Mouse (Mus musculus): Measurements from ENCODE around the gene Pttg1ip. TPM values are rescaled to one million over a fixed set of nuclear protein-coding genes. Genes with fewer than 3 reads are reported as not detected.

Gene Pttg1ip
- polyA plus RNA-seq, 1 experiment from 2014 or later: 89.2 TPM

MicroRNAs encoded within 50 kb of the gene (microRNA counts, 519-probe panel; counts per million panel counts)
- microRNA mmu-miR-1930: not detected

Small RNA genes within 50 kb of the gene (microRNA-seq; reads per million reads assigned to microRNA genes)
- 34.3 reads per million, percentile 28 among the genes with 10 or more reads in this experiment for gene Mir1930 (ENCODE audit: borderline number of aligned reads)

Other genes with a start within 250 kb of the Pttg1ip start
- gene Adarb1, start 163.4 kb upstream of the Pttg1ip start, polyA plus RNA-seq (2014; fragmentation: Nextera tagmentation; extraction: Ambion mirVana): 3.6 and 4.4 TPM in 2 replicates
- gene Fam207a, start 65.9 kb upstream of the Pttg1ip start, polyA plus RNA-seq (2014; fragmentation: Nextera tagmentation; extraction: Ambion mirVana): 40.6 and 42.3 TPM in 2 replicates
- 1.3 and 1.4 TPM in 2 replicates for gene Itgb2, start 51.5 kb upstream of the Pttg1ip start, polyA plus RNA-seq (2014; fragmentation: Nextera tagmentation; extraction: Ambion mirVana)
- 382 and 410 TPM in 2 replicates for gene Sumo3, start 24.4 kb downstream of the Pttg1ip start, polyA plus RNA-seq (2014; fragmentation: Nextera tagmentation; extraction: Ambion mirVana)
- gene Gm49325, start 24.5 kb downstream of the Pttg1ip start, polyA plus RNA-seq (2014; fragmentation: Nextera tagmentation; extraction: Ambion mirVana): 1.6 TPM in 1 of 2 replicates, not detected in the other
- gene Ube2g2, start 40.6 kb downstream of the Pttg1ip start, polyA plus RNA-seq (2014; fragmentation: Nextera tagmentation; extraction: Ambion mirVana): 41.2 and 44.1 TPM in 2 replicates
- gene Tspear, start 104.8 kb downstream of the Pttg1ip start, polyA plus RNA-seq (2014; fragmentation: Nextera tagmentation; extraction: Ambion mirVana): 0.39 and 0.64 TPM in 2 replicates
- gene Gm19402, start 109.0 kb downstream of the Pttg1ip start, polyA plus RNA-seq (2014; fragmentation: Nextera tagmentation; extraction: Ambion mirVana): not detected in 2 replicates
- gene Gm9508, start 115.5 kb downstream of the Pttg1ip start, polyA plus RNA-seq (2014; fragmentation: Nextera tagmentation; extraction: Ambion mirVana): not detected in 2 replicates
- not detected in 2 replicates for gene Gm10272, start 124.9 kb downstream of the Pttg1ip start, polyA plus RNA-seq (2014; fragmentation: Nextera tagmentation; extraction: Ambion mirVana)
- gene Gm10024, start 129.7 kb downstream of the Pttg1ip start, polyA plus RNA-seq (2014; fragmentation: Nextera tagmentation; extraction: Ambion mirVana): not detected in 2 replicates
- gene Gm10142, start 134.1 kb downstream of the Pttg1ip start, polyA plus RNA-seq (2014; fragmentation: Nextera tagmentation; extraction: Ambion mirVana): not detected in 2 replicates
- gene Krtap12-1, start 138.9 kb downstream of the Pttg1ip start, polyA plus RNA-seq (2014; fragmentation: Nextera tagmentation; extraction: Ambion mirVana): not detected in 2 replicates
- not detected in 2 replicates for gene Gm10100, start 144.8 kb downstream of the Pttg1ip start, polyA plus RNA-seq (2014; fragmentation: Nextera tagmentation; extraction: Ambion mirVana)
- gene Gm18596, start 160.9 kb downstream of the Pttg1ip start, polyA plus RNA-seq (2014; fragmentation: Nextera tagmentation; extraction: Ambion mirVana): not detected in 2 replicates
- gene Gm9736, start 169.6 kb downstream of the Pttg1ip start, polyA plus RNA-seq (2014; fragmentation: Nextera tagmentation; extraction: Ambion mirVana): not detected in 2 replicates
- gene Gm3233, start 178.0 kb downstream of the Pttg1ip start, polyA plus RNA-seq (2014; fragmentation: Nextera tagmentation; extraction: Ambion mirVana): not detected in 2 replicates
- gene Gm3238, start 189.6 kb downstream of the Pttg1ip start, polyA plus RNA-seq (2014; fragmentation: Nextera tagmentation; extraction: Ambion mirVana): not detected in 2 replicates
- gene Gm7138, start 195.2 kb downstream of the Pttg1ip start, polyA plus RNA-seq (2014; fragmentation: Nextera tagmentation; extraction: Ambion mirVana): not detected in 2 replicates
- not detected in 2 replicates for gene Gm3250, start 200.8 kb downstream of the Pttg1ip start, polyA plus RNA-seq (2014; fragmentation: Nextera tagmentation; extraction: Ambion mirVana)
- not detected in 2 replicates for gene Gm7137, start 206.5 kb downstream of the Pttg1ip start, polyA plus RNA-seq (2014; fragmentation: Nextera tagmentation; extraction: Ambion mirVana)
- not detected in 2 replicates for gene Gm9639, start 213.4 kb downstream of the Pttg1ip start, polyA plus RNA-seq (2014; fragmentation: Nextera tagmentation; extraction: Ambion mirVana)
- not detected in 2 replicates for gene Gm19668, start 217.4 kb downstream of the Pttg1ip start, polyA plus RNA-seq (2014; fragmentation: Nextera tagmentation; extraction: Ambion mirVana)
- gene Gm9507, start 230.1 kb downstream of the Pttg1ip start, polyA plus RNA-seq (2014; fragmentation: Nextera tagmentation; extraction: Ambion mirVana): not detected in 2 replicates
- gene Gm2696, start 233.0 kb downstream of the Pttg1ip start, polyA plus RNA-seq (2014; fragmentation: Nextera tagmentation; extraction: Ambion mirVana): not detected in 2 replicates
- not detected in 2 replicates for gene Krtap10-4, start 245.4 kb downstream of the Pttg1ip start, polyA plus RNA-seq (2014; fragmentation: Nextera tagmentation; extraction: Ambion mirVana)

All from embryonic facial prominence, embryonic 11.5 days (tissue).